Mouse (Mus musculus) E14TG2a.4 (cell line): ENCODE results near the gene Cracr2b.

ENCODE experiments used
- CTCF ChIP-seq: conservative IDR thresholded peaks from 2 replicates; pipeline ENCODE4 v1.5.1; 2014; ENCODE audit warnings: low read length
- NANOG ChIP-seq: IDR thresholded peaks from 2 replicates; pipeline ENCODE4 v1.6.1; 2014; ENCODE audit warnings: borderline replicate concordance, low read length, mixed read lengths

- TF ChIP-seq CTCF (no peak), NANOG (no peak)
Measured at GRCm38 (mm10) chr7:141443828-141444237, 17.1 kb upstream of the Cracr2b start, which contains the start of gene Pidd1.
